Mouse (Mus musculus) hindbrain, embryonic 13.5 days (tissue): ENCODE data around the gene Grip2. TPM values are rescaled to one million over a fixed set of nuclear protein-coding genes. Genes with fewer than 3 reads are reported as not detected.

Source experiments
- ATAC-seq: fragments of 200-750 bp; cut with Nextera tagmentation; 2 replicates; pipeline ENCODE4 v1.8.0; 2017; ENCODE audit warnings: moderate TSS enrichment; ENCODE audit not compliant: low FRiP score
- H3K27ac ChIP-seq: fragments of 300-500 bp; sonication (generic); 2 replicates; pipeline ENCODE4 v1.5.1; 2015; ENCODE audit warnings: inconsistent platforms, mild to moderate bottlenecking, moderate library complexity
- H3K27me3 ChIP-seq: fragments of 300-500 bp; sonication (generic); 2 replicates; pipeline ENCODE4 v1.6.1; 2015; ENCODE audit warnings: mild to moderate bottlenecking, inconsistent platforms
- H3K36me3 ChIP-seq: fragments of 300-500 bp; sonication (generic); 2 replicates; pipeline ENCODE4 v1.6.1; 2015; ENCODE audit warnings: mild to moderate bottlenecking, inconsistent platforms
- H3K4me1 ChIP-seq: fragments of 300-500 bp; sonication (generic); replicated peaks from 2 replicates; pipeline ENCODE4 v1.6.1; 2015; ENCODE audit warnings: inconsistent platforms
- H3K4me2 ChIP-seq: fragments of 300-500 bp; sonication (generic); 2 replicates; pipeline ENCODE4 v1.6.1; 2015; ENCODE audit warnings: inconsistent platforms, mild to moderate bottlenecking, moderate library complexity
- H3K4me3 ChIP-seq: fragments of 300-500 bp; sonication (generic); 2 replicates; pipeline ENCODE4 v1.5.1; 2015; ENCODE audit warnings: mild to moderate bottlenecking, inconsistent platforms
- H3K9ac ChIP-seq: fragments of 300-500 bp; sonication (generic); 2 replicates; pipeline ENCODE4 v1.6.1; 2015; ENCODE audit warnings: mild to moderate bottlenecking, inconsistent platforms
- H3K9me3 ChIP-seq: fragments of 300-500 bp; sonication (generic); 2 replicates; pipeline ENCODE4 v1.6.1; 2016; ENCODE audit warnings: inconsistent platforms
- WGBS: fragments of 180-500 bp; shearing (Covaris S2); methylation state at CpG from one replicate; pipeline ENCODE4 v1.1.7; 2015; 5-methylcytosine and 5-hydroxymethylcytosine counted together
- polyA plus RNA-seq: library from polyadenylated mRNA; unstranded; fragments of >200 nt; fragmentation: Nextera tagmentation; extraction: Ambion mirVana; gene quantifications from 2 replicates; pipeline ENCODE4 v1.2.1, GENCODE M21; 2015

Grip2 gene
- polyA plus RNA-seq, 1 experiment from 2014 or later, result 4.6 TPM

GRCm38 (mm10) chr6:91795640-91796039 is 31.4 kb downstream of the Grip2 start:
- 68% methylated on average over 3 of the region's 3 CpGs for WGBS
- Histone ChIP-seq H3K9ac (no peak overlapping the region), H3K4me1 (peaks cover 31% of the 10 kb centered on the region; the same call in 1 of the 2 replicates)

GRCm38 (mm10) chr6:91788311-91788798 is 38.7 kb downstream of the Grip2 start:
- Histone ChIP-seq H3K4me3 (no peak overlapping the region), H3K27me3 (no peaks in the 10 kb centered on the region), H3K27ac (no peak overlapping the region), H3K9me3 (no peaks in the 10 kb centered on the region), H3K4me1 (peaks cover 11% of the 10 kb centered on the region; the same call in 1 of the 2 replicates), H3K9ac (no peak overlapping the region), H3K4me2 (no peak overlapping the region), H3K36me3 (peaks cover 14% of the 10 kb centered on the region)
- 84% methylated on average over 9 of the region's 9 CpGs for whole genome bisulfite sequencing
- no peak for ATAC-seq

More at GRCm38 (mm10) chr6:91795640-91796039, 31.4 kb downstream of the Grip2 start:
- Histone ChIP-seq H3K27me3 (0 out of 2 replicates have a peak, but pooled peaks cover 3% of the 10 kb centered on the region), H3K4me3 (no peak overlapping the region), H3K4me2 (no peak overlapping the region), H3K9me3 (no peaks in the 10 kb centered on the region), H3K36me3 (no peaks in the 10 kb centered on the region), H3K27ac (no peak overlapping the region)
- ATAC-seq, result no peak

DNA sequence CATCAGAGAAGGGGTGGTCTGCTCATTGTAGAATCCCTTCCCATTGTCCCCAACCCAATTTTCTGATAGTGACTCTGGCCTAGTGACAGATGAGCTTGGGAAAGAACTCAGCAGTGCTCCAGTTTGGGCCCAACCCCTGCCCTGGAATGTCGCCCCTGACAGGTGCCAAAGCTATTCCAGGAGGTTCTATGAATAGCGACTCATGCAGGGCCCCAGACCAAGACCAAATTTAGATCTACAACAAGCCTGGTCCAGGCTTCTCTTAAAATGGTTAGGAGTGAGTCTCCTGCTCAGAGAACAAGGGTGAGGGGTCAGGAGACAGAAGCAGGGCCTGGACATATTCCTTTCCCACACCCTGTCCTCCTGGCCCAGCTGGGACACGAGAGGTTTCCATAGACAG is 42.0 kb downstream of the Grip2 start:
- no peak overlapping the region for H3K9ac ChIP-seq
- no peaks in the 10 kb centered on the region for H3K27me3 ChIP-seq
- 96% methylated on average over 3 of the region's 3 CpGs for WGBS
- peaks cover 17% of the 10 kb centered on the region for H3K36me3 ChIP-seq
- H3K4me2 ChIP-seq, result no peak overlapping the region
- no peaks in the 10 kb centered on the region for H3K9me3 ChIP-seq
- ATAC-seq, result no peak
- no peak overlapping the region for H3K27ac ChIP-seq
- H3K4me1 ChIP-seq, result no peaks in the 10 kb centered on the region
- H3K4me3 ChIP-seq, result no peak overlapping the region

- H3K4me1 ChIP-seq, result 0 out of 2 replicates have a peak, but pooled peaks cover 3% of the 10 kb centered on the region
- 70% methylated on average over 9 of the region's 9 CpGs for WGBS
- H3K27ac ChIP-seq, result no peak overlapping the region
- no peak overlapping the region for H3K4me2 ChIP-seq
- H3K4me3 ChIP-seq, result no peak overlapping the region
- H3K9me3 ChIP-seq, result no peaks in the 10 kb centered on the region
- peaks cover 14% of the 10 kb centered on the region for H3K36me3 ChIP-seq
- H3K27me3 ChIP-seq, result peaks cover 4% of the 10 kb centered on the region; the same call in 1 of the 2 replicates
- no peak for ATAC-seq
- H3K9ac ChIP-seq, result no peak overlapping the region
Measured at GRCm38 (mm10) chr6:91779206-91779605, 47.8 kb downstream of the Grip2 start.

DNA sequence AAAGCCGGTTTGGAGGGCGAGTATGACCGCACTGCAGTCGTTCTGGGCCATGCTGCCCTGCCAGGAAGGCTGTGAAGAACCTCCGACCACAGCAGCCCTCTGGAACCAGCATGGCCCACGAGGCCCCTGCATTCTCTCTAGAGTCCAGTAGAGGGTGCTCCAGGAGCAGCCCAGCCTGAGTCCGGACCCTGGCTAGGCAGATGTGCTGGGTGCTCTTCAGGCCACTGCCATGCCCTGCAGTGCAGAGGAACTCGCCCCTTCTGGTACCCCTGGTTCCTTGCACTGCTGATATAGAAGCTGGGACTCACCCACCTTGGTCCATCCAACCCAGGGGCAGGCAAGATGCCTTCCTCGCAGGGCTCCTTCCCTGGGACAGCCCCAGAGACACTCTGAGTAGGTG is 50.5 kb downstream of the Grip2 start:
- Histone ChIP-seq H3K4me2 (no peak overlapping the region), H3K4me1 (0 out of 2 replicates have a peak, but pooled peaks cover 3% of the 10 kb centered on the region), H3K36me3 (peaks cover 16% of the 10 kb centered on the region), H3K27ac (no peak overlapping the region), H3K9me3 (0 out of 2 replicates have a peak, but pooled peaks cover 3% of the 10 kb centered on the region), H3K9ac (no peak overlapping the region), H3K27me3 (peaks cover 5% of the 10 kb centered on the region; the same call in 1 of the 2 replicates), H3K4me3 (no peak overlapping the region)
- peak; percentile 78 for ATAC-seq
- 12% methylated on average over 9 of the region's 9 CpGs for WGBS

GRCm38 (mm10) chr6:91773951-91774350 is 53.1 kb downstream of the Grip2 start:
- Histone ChIP-seq H3K9me3 (peaks cover 9% of the 10 kb centered on the region; the same call in 1 of the 2 replicates), H3K4me3 (no peak overlapping the region), H3K27me3 (peaks cover 5% of the 10 kb centered on the region; the same call in 1 of the 2 replicates), H3K4me2 (no peak overlapping the region), H3K9ac (no peak overlapping the region), H3K4me1 (0 out of 2 replicates have a peak, but pooled peaks cover 3% of the 10 kb centered on the region), H3K36me3 (peaks cover 24% of the 10 kb centered on the region), H3K27ac (no peak overlapping the region)
- no peak for ATAC-seq
- 75% methylated on average over 5 of the region's 5 CpGs for WGBS

- ATAC-seq, result no peak
- H3K4me2 ChIP-seq, result no peak overlapping the region
- H3K36me3 ChIP-seq, result peaks cover 35% of the 10 kb centered on the region
- 90% methylated on average over 8 of the region's 8 CpGs for WGBS
- no peaks in the 10 kb centered on the region for H3K4me1 ChIP-seq
- no peak overlapping the region for H3K27ac ChIP-seq
- H3K4me3 ChIP-seq, result no peak overlapping the region
- H3K27me3 ChIP-seq, result no peaks in the 10 kb centered on the region
- no peak overlapping the region for H3K9ac ChIP-seq
- peaks cover 9% of the 10 kb centered on the region; the same call in 1 of the 2 replicates for H3K9me3 ChIP-seq
Measured at GRCm38 (mm10) chr6:91767550-91767949, 59.5 kb downstream of the Grip2 start.

GRCm38 (mm10) chr6:91762051-91762742 is 64.9 kb downstream of the Grip2 start:
- no peak overlapping the region for H3K4me3 ChIP-seq
- WGBS, result 83% methylated on average over 9 of the region's 9 CpGs
- no peaks in the 10 kb centered on the region for H3K4me1 ChIP-seq
- no peaks in the 10 kb centered on the region for H3K27me3 ChIP-seq
- no peak overlapping the region for H3K9ac ChIP-seq
- no peak for ATAC-seq
- H3K4me2 ChIP-seq, result no peak overlapping the region
- H3K27ac ChIP-seq, result no peak overlapping the region
- no peaks in the 10 kb centered on the region for H3K9me3 ChIP-seq
- peaks cover 56% of the 10 kb centered on the region for H3K36me3 ChIP-seq

GRCm38 (mm10) chr6:91754845-91755244 is 72.2 kb downstream of the Grip2 start:
- Histone ChIP-seq H3K4me1 (peaks cover 10% of the 10 kb centered on the region), H3K9ac (no peak overlapping the region), H3K4me3 (no peak overlapping the region), H3K36me3 (peaks cover 83% of the 10 kb centered on the region), H3K4me2 (no peak overlapping the region), H3K27me3 (no peaks in the 10 kb centered on the region), H3K27ac (no peak overlapping the region), H3K9me3 (no peaks in the 10 kb centered on the region)
- WGBS, result 83% methylated on average over 12 of the region's 12 CpGs
- ATAC-seq, result no peak

- WGBS, result 46% methylated on average over 6 of the region's 6 CpGs
- Histone ChIP-seq H3K36me3 (peaks cover 83% of the 10 kb centered on the region), H3K27ac (0 out of 2 replicates have a peak overlapping the region, but pooled peaks have one; percentile 23)
Measured at GRCm38 (mm10) chr6:91754098-91754497, 73.0 kb downstream of the Grip2 start.

GRCm38 (mm10) chr6:91752884-91753283 is 74.2 kb downstream of the Grip2 start:
- Histone ChIP-seq H3K9me3 (no peaks in the 10 kb centered on the region), H3K4me3 (no peak overlapping the region), H3K27me3 (no peaks in the 10 kb centered on the region), H3K4me1 (peaks cover 10% of the 10 kb centered on the region), H3K4me2 (no peak overlapping the region), H3K9ac (no peak overlapping the region), H3K36me3 (peaks cover 88% of the 10 kb centered on the region), H3K27ac (no peak overlapping the region)
- no peak for ATAC-seq
- 58% methylated on average over 8 of the region's 8 CpGs for WGBS

More at GRCm38 (mm10) chr6:91754098-91754497, 73.0 kb downstream of the Grip2 start:
- no peaks in the 10 kb centered on the region for H3K9me3 ChIP-seq
- no peak overlapping the region; the same call in 1 of the 2 replicates for H3K9ac ChIP-seq
- H3K27me3 ChIP-seq, result no peaks in the 10 kb centered on the region
- ATAC-seq, result no peak
- H3K4me3 ChIP-seq, result no peak overlapping the region
- H3K4me1 ChIP-seq, result peaks cover 10% of the 10 kb centered on the region
- H3K4me2 ChIP-seq, result no peak overlapping the region

DNA sequence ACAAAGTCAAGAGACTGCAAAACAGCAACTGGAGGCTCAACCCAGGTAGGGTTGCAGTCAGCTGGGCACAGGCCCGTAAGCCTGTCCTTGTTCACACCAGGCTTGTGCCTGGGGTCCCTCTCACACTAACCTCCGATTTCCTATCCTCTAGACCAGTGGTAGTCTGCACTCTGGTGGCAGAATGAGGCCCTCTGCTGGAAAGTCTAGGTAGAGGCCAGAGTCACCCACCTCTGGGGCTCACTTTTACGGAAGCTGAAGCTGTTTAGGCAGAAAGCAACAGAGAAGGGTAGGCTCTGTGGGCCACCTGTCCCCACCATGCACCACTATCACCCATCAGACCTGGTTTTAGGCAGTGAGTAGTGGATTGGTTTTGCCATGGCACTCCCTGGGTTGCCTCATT is 76.1 kb downstream of the Grip2 start:
- 66% methylated on average over 3 of the region's 3 CpGs for WGBS
- no peak overlapping the region for H3K27ac ChIP-seq
- no peak for ATAC-seq
- H3K27me3 ChIP-seq, result no peaks in the 10 kb centered on the region
- H3K4me2 ChIP-seq, result no peak overlapping the region
- peaks cover 10% of the 10 kb centered on the region for H3K4me1 ChIP-seq
- H3K36me3 ChIP-seq, result peaks cover 89% of the 10 kb centered on the region
- H3K4me3 ChIP-seq, result no peak overlapping the region
- H3K9me3 ChIP-seq, result no peaks in the 10 kb centered on the region
- H3K9ac ChIP-seq, result no peak overlapping the region
